Mouse (Mus musculus): ENCODE results near the gene Lrrc8d. TPM values are rescaled to one million over a fixed set of nuclear protein-coding genes. Genes with fewer than 3 reads are reported as not detected.

Gene Lrrc8d
- polyA plus RNA-seq, 1 experiment from 2014 or later: 34.6 TPM

- Histone ChIP-seq H3K9me3 (replicated peaks; ENCODE audit: low read length) (no peaks in the 10 kb centered on the region), H3K4me1 (replicated peaks; ENCODE audit: insufficient read depth, low read length) (peaks cover 18% of the 10 kb centered on the region; the same call in 1 of the 2 replicates), H3K36me3 (ENCODE audit: insufficient read depth, low read length) (no peaks in the 10 kb centered on the region), H3K4me3 (replicated peaks; ENCODE audit: low read depth, low read length) (no peak overlapping the region), H3K4me2 (ENCODE audit: low read length) (no peak overlapping the region), H3K27ac (no peak overlapping the region), H3K9ac (ENCODE audit: low read depth, low read length) (no peak overlapping the region), H3K27me3 (ENCODE audit: insufficient read depth, low read length) (no peaks in the 10 kb centered on the region)
- no peak for TF ChIP-seq CTCF (IDR thresholded peaks at IDR 0.05; ENCODE audit: low read depth)
- 69% methylated on average over 3 of the region's 3 CpGs for WGBS
- no peak for ATAC-seq (replicated peaks; ENCODE audit: low FRiP score, low read depth)
- DNase-seq (ENCODE audit: low spot score): no peak
These were observed 174.0 kb downstream of the Lrrc8d start for GRCm38 (mm10) chr5:105873774-105874173.

DNA sequence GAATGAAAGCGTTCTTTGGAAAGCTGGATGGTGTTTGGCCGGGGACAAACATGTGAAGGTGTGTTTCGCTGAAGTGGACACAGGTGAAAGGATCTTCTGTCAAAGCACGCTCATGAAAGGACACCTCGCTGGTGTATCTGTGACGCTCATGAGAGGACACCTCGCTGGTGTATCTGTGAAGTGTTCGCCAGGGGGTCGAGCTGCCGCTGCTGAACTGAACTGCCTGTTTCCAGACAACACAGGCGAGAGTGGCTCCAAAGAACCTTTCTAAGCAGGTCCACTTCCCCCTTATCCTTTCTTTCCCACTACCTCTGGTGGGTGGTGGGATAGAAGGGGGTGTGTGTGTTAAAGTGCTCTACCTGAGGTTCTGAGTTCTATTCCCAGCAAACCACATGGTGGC, 174.7 kb downstream of the Lrrc8d start:
- H3K27me3 ChIP-seq (ENCODE audit: insufficient read depth, low read length): no peaks in the 10 kb centered on the region
- DNase-seq (ENCODE audit: low spot score): no peak
- H3K36me3 ChIP-seq (ENCODE audit: insufficient read depth, low read length): no peaks in the 10 kb centered on the region
- H3K4me2 ChIP-seq (ENCODE audit: low read length): no peak overlapping the region
- peaks cover 19% of the 10 kb centered on the region for H3K4me1 ChIP-seq (replicated peaks; ENCODE audit: insufficient read depth, low read length)
- no peak overlapping the region for H3K9ac ChIP-seq (ENCODE audit: low read depth, low read length)
- H3K27ac ChIP-seq: no peak overlapping the region
- H3K9me3 ChIP-seq (replicated peaks; ENCODE audit: low read length): no peaks in the 10 kb centered on the region
- 98% methylated on average over 11 of the region's 11 CpGs for WGBS
- no peak for ATAC-seq (replicated peaks; ENCODE audit: low FRiP score, low read depth)
- no peak for TF ChIP-seq CTCF (IDR thresholded peaks at IDR 0.05; ENCODE audit: low read depth)
- no peak overlapping the region for H3K4me3 ChIP-seq (replicated peaks; ENCODE audit: low read depth, low read length)

DNA sequence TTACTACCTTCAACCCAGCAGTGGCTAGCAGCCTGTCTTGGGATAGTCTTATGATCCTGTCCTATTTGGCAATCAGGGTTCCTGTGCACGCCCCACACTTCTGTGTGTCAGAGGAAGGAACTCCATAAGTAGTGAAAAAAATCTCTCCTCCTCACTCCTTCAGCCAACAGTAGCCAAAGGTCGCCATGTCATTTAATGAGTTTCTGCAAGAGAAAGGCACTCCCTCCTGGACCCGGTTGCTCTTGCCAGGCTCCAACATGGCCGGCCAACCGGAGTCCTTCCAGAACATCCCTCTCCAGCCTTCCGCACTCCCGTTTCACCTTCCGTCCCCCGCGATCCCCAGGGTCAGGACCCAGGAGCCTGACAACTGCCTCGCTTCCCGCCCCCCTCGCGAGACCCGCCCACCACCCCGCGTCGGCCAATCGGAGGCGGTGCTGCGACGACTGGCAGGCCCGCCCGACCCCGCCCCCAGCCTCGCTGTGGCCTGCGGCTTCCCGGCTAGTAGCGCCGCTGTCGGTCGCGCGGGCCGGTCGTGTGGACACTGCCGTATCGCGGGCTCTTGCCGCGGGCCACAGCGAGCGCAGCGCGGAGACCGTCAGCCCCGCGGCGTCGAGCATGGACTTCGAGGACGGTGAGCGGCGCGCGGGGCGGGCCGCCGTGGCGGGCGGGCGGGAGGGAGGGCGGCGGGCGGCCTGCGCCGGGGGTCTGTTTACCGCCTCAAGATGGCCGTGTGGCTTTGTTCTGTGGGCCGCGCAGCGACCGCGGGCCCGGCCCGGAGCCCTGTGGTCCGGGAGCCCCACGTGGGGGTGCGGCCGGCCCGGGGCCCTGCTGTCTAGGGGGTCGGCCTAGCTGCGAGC, 176.5 kb downstream of the Lrrc8d start, which contains the start of gene Zfp326:
TSS of gene Zfp326 (plus strand) at position 498 of the 857 bp plus-strand sequence.
- H3K9ac ChIP-seq (ENCODE audit: low read depth, low read length): peak within 1 kb of the TSS; percentile 100
- TF ChIP-seq CTCF (IDR thresholded peaks at IDR 0.05; ENCODE audit: low read depth): no peak
- H3K4me1 ChIP-seq (replicated peaks; ENCODE audit: insufficient read depth, low read length): peaks cover 19% of the 10 kb centered on the region
- H3K4me3 ChIP-seq (replicated peaks; ENCODE audit: low read depth, low read length): peak within 1 kb of the TSS; percentile 96
- H3K4me2 ChIP-seq (ENCODE audit: low read length): peak within 1 kb of the TSS; percentile 71
- peak; percentile 95 for ATAC-seq (replicated peaks; ENCODE audit: low FRiP score, low read depth)
- under 1% methylated on average over 74 of the region's 83 CpGs for WGBS
- H3K9me3 ChIP-seq (replicated peaks; ENCODE audit: low read length): no peaks in the 10 kb centered on the region
- DNase-seq (ENCODE audit: low spot score): peak; percentile 95
- H3K36me3 ChIP-seq (ENCODE audit: insufficient read depth, low read length): 0 out of 2 replicates have a peak, but pooled peaks cover 5% of the 10 kb centered on the region
- H3K27me3 ChIP-seq (ENCODE audit: insufficient read depth, low read length): no peaks in the 10 kb centered on the region
- peak within 1 kb of the TSS; percentile 91 for H3K27ac ChIP-seq

DNA sequence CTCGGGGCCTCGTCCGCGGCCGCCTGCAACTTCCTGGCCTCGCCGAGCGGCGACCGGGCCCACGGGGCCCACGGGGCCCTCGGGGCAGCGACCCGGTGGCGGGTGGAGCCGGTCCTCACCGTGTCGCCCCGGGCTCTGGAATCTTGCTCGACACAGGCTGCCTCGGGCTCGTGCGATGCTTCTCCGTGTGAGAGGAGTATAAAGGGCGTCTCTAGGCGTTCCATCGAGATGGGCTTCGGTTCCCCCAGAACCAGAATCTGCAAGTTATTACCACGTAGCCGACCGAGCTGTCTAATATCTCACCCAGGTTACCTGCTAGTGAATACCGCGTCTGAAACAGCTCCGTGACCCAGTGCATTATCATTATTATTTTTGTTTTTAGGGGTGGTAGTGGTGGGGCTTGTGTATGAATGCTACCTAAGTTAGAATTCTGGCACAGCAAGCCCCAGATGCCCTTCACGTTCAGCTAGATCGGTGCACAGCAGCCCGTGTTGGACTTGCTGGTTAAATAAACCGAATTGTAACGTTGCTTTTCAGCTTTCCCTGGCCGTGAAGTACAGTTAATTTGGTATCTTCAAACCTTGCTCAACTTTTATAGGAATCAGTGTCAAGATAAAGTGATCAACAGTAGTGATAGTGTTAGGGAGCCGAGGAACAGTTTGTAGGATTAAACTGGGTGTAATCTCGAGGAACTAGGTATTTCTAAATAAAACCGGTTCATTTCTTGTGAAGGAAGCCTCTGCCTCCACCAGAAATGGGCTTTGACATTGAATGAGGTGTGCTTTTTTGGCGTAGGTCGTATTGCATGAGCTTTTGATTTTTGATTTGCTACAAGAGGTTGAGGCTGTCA, 177.4 kb downstream of the Lrrc8d start:
- H3K9me3 ChIP-seq (replicated peaks; ENCODE audit: low read length): no peaks in the 10 kb centered on the region
- peak overlapping the region; percentile 96 for H3K4me3 ChIP-seq (replicated peaks; ENCODE audit: low read depth, low read length)
- no peak for ATAC-seq (replicated peaks; ENCODE audit: low FRiP score, low read depth)
- H3K27ac ChIP-seq: peak overlapping the region; percentile 91
- peak overlapping the region; percentile 100 for H3K9ac ChIP-seq (ENCODE audit: low read depth, low read length)
- H3K4me1 ChIP-seq (replicated peaks; ENCODE audit: insufficient read depth, low read length): peaks cover 19% of the 10 kb centered on the region
- 0 out of 2 replicates have a peak, but pooled peaks cover 5% of the 10 kb centered on the region for H3K36me3 ChIP-seq (ENCODE audit: insufficient read depth, low read length)
- peak; percentile 40 for DNase-seq (ENCODE audit: low spot score)
- under 1% methylated on average over 46 of the region's 46 CpGs for WGBS
- H3K27me3 ChIP-seq (ENCODE audit: insufficient read depth, low read length): no peaks in the 10 kb centered on the region
- peak overlapping the region; percentile 71 for H3K4me2 ChIP-seq (ENCODE audit: low read length)
- no peak for TF ChIP-seq CTCF (IDR thresholded peaks at IDR 0.05; ENCODE audit: low read depth)

Other genes starting within 250 kb of the Lrrc8d start
- 14.7 and 14.8 TPM in 2 replicates for gene Lrrc8c, start 180.6 kb upstream of the Lrrc8d start, polyA plus RNA-seq (2015; fragmentation: Nextera tagmentation; extraction: Ambion mirVana)
- 28.9 and 32.3 TPM in 2 replicates for gene Zfp326, start 176.6 kb downstream of the Lrrc8d start, polyA plus RNA-seq (2015; fragmentation: Nextera tagmentation; extraction: Ambion mirVana)